7 mouse cellular contexts compared by ENCODE assay signal in genomic region chr15:99024668-99025314, GRCm38 (mm10). TPM values are rescaled to one million over a fixed set of nuclear protein-coding genes. Genes with fewer than 3 reads are reported as not detected.
DNase-seq lines count a peak whose midpoint lies in the region; ATAC-seq and TF ChIP-seq lines count a peak whose summit lies in the region.

No protein-coding gene starts in this region.

- 16% methylated on average over 7 of the region's 8 CpGs for WGBS in lung, postnatal 0 days

- 0 out of 2 replicates have a peak, but pooled peaks have one; percentile 44 for ATAC-seq in erythroid progenitor cell, adult 5-6 weeks (replicated peaks; ENCODE audit: low FRiP score, poor library complexity, severe bottlenecking)
- ATAC-seq in lung, postnatal 0 days: no peak

- H3K36me3 ChIP-seq in lung, postnatal 0 days (ENCODE audit: insufficient read depth, low read length): no peaks in the 10 kb centered on the region

- no peak overlapping the region for H3K4me2 ChIP-seq in lung, postnatal 0 days (replicated peaks; ENCODE audit: low read depth, low read length)

- H3K27me3 ChIP-seq in lung, postnatal 0 days (replicated peaks; ENCODE audit: insufficient read depth, low read length): no peaks in the 10 kb centered on the region

- TF ChIP-seq CTCF in bone marrow macrophage, adult 2 months (IDR thresholded peaks at IDR 0.05; ENCODE audit: low read depth, low read length): peak; percentile 34; the same call in 1 of the 2 replicates
- TF ChIP-seq CTCF in lung, postnatal 0 days (IDR thresholded peaks at IDR 0.05): peak; percentile 81

- H3K9me3 ChIP-seq in lung, postnatal 0 days (ENCODE audit: low read length): no peaks in the 10 kb centered on the region

- TF ChIP-seq POLR2A in bone marrow macrophage, adult 2 months (IDR thresholded peaks at IDR 0.05; ENCODE audit: borderline replicate concordance, low read depth, low read length): no peak

- peaks cover 13% of the 10 kb centered on the region for H3K4me1 ChIP-seq in bone marrow macrophage, adult 2 months (ENCODE audit: control insufficient read depth, insufficient read depth, low read length)
- H3K4me1 ChIP-seq in lung, postnatal 0 days (ENCODE audit: insufficient read depth, low read depth, low read length): peaks cover 5% of the 10 kb centered on the region; the same call in 1 of the 2 replicates

- H3K4me3 ChIP-seq in bone marrow macrophage, adult 2 months (ENCODE audit: insufficient read depth, low read length): no peak overlapping the region
- no peak overlapping the region for H3K4me3 ChIP-seq in lung, postnatal 0 days (ENCODE audit: low read depth, low read length)

- TF ChIP-seq EP300 in lung, postnatal 0 days (IDR thresholded peaks at IDR 0.05): no peak

- no peak overlapping the region for H3K27ac ChIP-seq in bone marrow macrophage, adult 2 months (ENCODE audit: insufficient read depth, low read depth, low read length)
- H3K27ac ChIP-seq in lung, postnatal 0 days (ENCODE audit: low read length): no peak overlapping the region

- peak; percentile 95 for DNase-seq in 416B (ENCODE audit: low read depth)
- peak; percentile 89 for DNase-seq in CD4-positive, CD25-positive, alpha-beta regulatory T cell, adult 2 months (ENCODE audit: low read depth, low spot score)
- peak; percentile 93 to 94 for DNase-seq in kidney, postnatal 4 days
- peak; percentile 86 for DNase-seq in lung, postnatal 0 days (ENCODE audit: low spot score)
- peak; percentile 69 for DNase-seq in spleen, adult 12 weeks (ENCODE audit: low spot score)

- no peak overlapping the region for H3K9ac ChIP-seq in lung, postnatal 0 days (replicated peaks; ENCODE audit: low read depth)

RNA-seq across cellular contexts. Expression of gene Tuba1c, which starts 4.9 kb away (rescaled TPM):
- 134 and 173 TPM in 2 replicates for polyA plus RNA-seq in bone marrow macrophage, adult 2 months (2012; ENCODE audit: insufficient read depth, insufficient read length, missing spikeins)
- 637 and 660 TPM in 2 replicates for total RNA-seq in erythroid progenitor cell, adult 5-6 weeks (2015; ENCODE audit: low replicate concordance)
- total RNA-seq in erythroid progenitor cell, adult 5-6 weeks (2017; ENCODE audit: low replicate concordance): 271 and 335 TPM in 2 replicates
- 45.1 and 53.2 TPM in 2 replicates for polyA plus RNA-seq in lung, postnatal 0 days (2015; fragmentation: Nextera tagmentation; extraction: Ambion mirVana)

RNA-seq across cellular contexts. Expression of gene Prph, which starts 30.2 kb away (rescaled TPM):
- not detected in 2 replicates for polyA plus RNA-seq in bone marrow macrophage, adult 2 months (2012; ENCODE audit: insufficient read depth, insufficient read length, missing spikeins)
- total RNA-seq in erythroid progenitor cell, adult 5-6 weeks (2015; ENCODE audit: low replicate concordance): not detected in 2 replicates
- not detected in 2 replicates for total RNA-seq in erythroid progenitor cell, adult 5-6 weeks (2017; ENCODE audit: low replicate concordance)
- polyA plus RNA-seq in lung, postnatal 0 days (2015; fragmentation: Nextera tagmentation; extraction: Ambion mirVana): 0.32 and 0.42 TPM in 2 replicates

RNA-seq across cellular contexts. Expression of gene Troap, which starts 49.6 kb away (rescaled TPM):
- polyA plus RNA-seq in bone marrow macrophage, adult 2 months (2012; ENCODE audit: insufficient read depth, insufficient read length, missing spikeins): 15.6 and 18.3 TPM in 2 replicates
- total RNA-seq in erythroid progenitor cell, adult 5-6 weeks (2015; ENCODE audit: low replicate concordance): 152 and 157 TPM in 2 replicates
- 126 and 180 TPM in 2 replicates for total RNA-seq in erythroid progenitor cell, adult 5-6 weeks (2017; ENCODE audit: low replicate concordance)
- polyA plus RNA-seq in lung, postnatal 0 days (2015; fragmentation: Nextera tagmentation; extraction: Ambion mirVana): 0.95 and 0.99 TPM in 2 replicates
